Mouse (Mus musculus) heart, embryonic 14.5 days (tissue): Measurements from ENCODE around the gene Rabgap1l. TPM values are rescaled to one million over a fixed set of nuclear protein-coding genes. Genes with fewer than 3 reads are reported as not detected.

Experiments used
- ATAC-seq: fragments of 200-750 bp; cut with Nextera tagmentation; 2 replicates; pipeline ENCODE4 v1.8.0; 2017; ENCODE audit warnings: low read depth, moderate TSS enrichment; ENCODE audit not compliant: insufficient number of reproducible peaks, insufficient read depth, low FRiP score
- H3K27ac ChIP-seq, 2 experiments: fragments of 200-500 bp in 1 of 2; fragments of 300-500 bp in 1 of 2; sonication (generic) in 1 of 2; replicated peaks in 1 of 2; 2 replicates each; pipeline ENCODE4 v1.5.1; 2012 to 2014; ENCODE audit warnings: low read depth in 2 of 2, low read length in 2 of 2, control low read depth in 1 of 2, mild to moderate bottlenecking in 1 of 2, mixed read lengths in 1 of 2; ENCODE audit not compliant: control insufficient read depth in 1 of 2, insufficient read depth in 1 of 2
- H3K27me3 ChIP-seq: fragments of 300-500 bp; sonication (generic); 2 replicates; pipeline ENCODE4 v1.6.1; 2014; ENCODE audit warnings: mild to moderate bottlenecking, low read length, control low read depth; ENCODE audit not compliant: control insufficient read depth, insufficient read depth
- H3K36me3 ChIP-seq: fragments of 300-500 bp; sonication (generic); 2 replicates; pipeline ENCODE4 v1.6.1; 2014; ENCODE audit warnings: mild to moderate bottlenecking, control low read depth, low read length, mixed read lengths; ENCODE audit not compliant: control insufficient read depth, insufficient read depth
- H3K4me1 ChIP-seq, 2 experiments: fragments of 200-500 bp in 1 of 2; fragments of 300-500 bp in 1 of 2; sonication (generic) in 1 of 2; 2 replicates each; pipeline ENCODE4 v1.6.1; 2012 to 2014; ENCODE audit warnings: low read length in 2 of 2, control low read depth in 1 of 2, mixed read lengths in 1 of 2; ENCODE audit not compliant: control insufficient read depth in 2 of 2, insufficient read depth in 2 of 2
- H3K4me2 ChIP-seq: fragments of 300-500 bp; sonication (generic); 2 replicates; pipeline ENCODE4 v1.6.1; 2014; ENCODE audit warnings: mild to moderate bottlenecking, low read length
- H3K4me3 ChIP-seq, 2 experiments: fragments of 200-500 bp in 1 of 2; fragments of 300-500 bp in 1 of 2; sonication (generic) in 1 of 2; 2 replicates each; pipeline ENCODE4 v1.5.1; 2012 to 2014; ENCODE audit warnings: low read length in 2 of 2, mild to moderate bottlenecking in 2 of 2, control low read depth in 1 of 2, low read depth in 1 of 2, moderate library complexity in 1 of 2; ENCODE audit not compliant: control insufficient read depth in 1 of 2, insufficient read depth in 1 of 2
- H3K9ac ChIP-seq: fragments of 300-500 bp; sonication (generic); 2 replicates; pipeline ENCODE4 v1.6.1; 2014; ENCODE audit warnings: mild to moderate bottlenecking, low read length
- H3K9me3 ChIP-seq: fragments of 300-500 bp; sonication (generic); 2 replicates; pipeline ENCODE4 v1.6.1; 2016; ENCODE audit warnings: low read length, control low read depth; ENCODE audit not compliant: control insufficient read depth
- WGBS: fragments of 180-500 bp; shearing (Covaris S2); extraction: QIAGEN DNeasy Blood & Tissue Kit; methylation state at CpG from one replicate; pipeline ENCODE4 v1.1.7; 2014; 5-methylcytosine and 5-hydroxymethylcytosine counted together
- polyA plus RNA-seq: library from polyadenylated mRNA; unstranded; fragments of >200 nt; fragmentation: Nextera tagmentation; extraction: Ambion mirVana; gene quantifications from 2 replicates; pipeline ENCODE4 v1.2.1, GENCODE M21; 2014

Rabgap1l gene
- polyA plus RNA-seq, 1 experiment from 2014 or later: 95.6 TPM

GRCm38 (mm10) chr1:160535649-160536048 is 257.4 kb downstream of the Rabgap1l start:
- 76% methylated on average over 8 of the region's 8 CpGs for WGBS
- no peaks in the 10 kb centered on the region for H3K27me3 ChIP-seq
- H3K9ac ChIP-seq: no peak overlapping the region
- H3K4me2 ChIP-seq: no peak overlapping the region
- no peaks in the 10 kb centered on the region for H3K36me3 ChIP-seq
- H3K4me3 ChIP-seq: no peak overlapping the region
- peak overlapping the region; percentile 65 to 75 for H3K27ac ChIP-seq
- peaks cover 6 to 21% of the 10 kb centered on the region in 2 experiments for H3K4me1 ChIP-seq
- ATAC-seq: no peak
- H3K9me3 ChIP-seq: no peaks in the 10 kb centered on the region

GRCm38 (mm10) chr1:160534571-160535335 is 258.3 kb downstream of the Rabgap1l start:
- Histone ChIP-seq H3K36me3 (no peaks in the 10 kb centered on the region), H3K9ac (no peak overlapping the region), H3K4me1 (peaks cover 6 to 25% of the 10 kb centered on the region in 2 experiments), H3K9me3 (no peaks in the 10 kb centered on the region), H3K4me2 (peak overlapping the region; percentile 12; the same call in 1 of the 2 replicates), H3K27ac (no peak overlapping the region; a peak in 1 of 4 replicates), H3K27me3 (no peaks in the 10 kb centered on the region), H3K4me3 (no peak overlapping the region)
- peak; percentile 71 for ATAC-seq
- WGBS: 56% methylated on average over 2 of the region's 2 CpGs

DNA sequence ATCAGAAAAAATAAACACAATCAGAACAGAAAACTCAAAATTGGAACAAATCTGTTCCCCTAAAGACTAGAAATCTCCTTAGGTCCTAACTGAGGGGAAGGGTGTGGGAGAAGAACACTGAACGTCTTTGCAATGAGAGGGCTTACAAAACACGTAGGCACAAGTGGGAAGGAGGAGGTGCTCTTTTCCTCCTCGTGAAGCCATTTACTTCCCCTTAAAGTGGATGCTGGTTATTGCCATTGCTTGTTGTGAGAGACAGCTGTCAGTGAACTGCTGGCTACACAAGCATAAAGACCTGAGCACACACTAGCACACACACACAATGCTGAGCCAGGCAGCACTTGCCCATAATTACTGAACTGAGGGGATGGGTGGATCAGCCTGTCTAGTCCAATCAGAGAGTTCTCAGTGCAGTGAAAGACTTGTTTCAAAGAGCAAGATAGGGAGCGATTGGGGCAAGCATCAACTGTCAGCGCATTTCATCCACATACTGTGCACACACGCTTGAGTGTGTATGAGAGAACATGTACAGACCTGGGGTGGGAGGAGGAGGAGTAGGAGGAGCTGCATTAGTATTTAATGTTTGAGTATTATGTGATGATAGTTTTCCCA is 259.7 kb downstream of the Rabgap1l start:
- WGBS: 35% methylated on average over 6 of the region's 6 CpGs
- peak overlapping the region in 1 of 2 experiments; percentile 60; a peak in 1 of 4 replicates for H3K27ac ChIP-seq

DNA sequence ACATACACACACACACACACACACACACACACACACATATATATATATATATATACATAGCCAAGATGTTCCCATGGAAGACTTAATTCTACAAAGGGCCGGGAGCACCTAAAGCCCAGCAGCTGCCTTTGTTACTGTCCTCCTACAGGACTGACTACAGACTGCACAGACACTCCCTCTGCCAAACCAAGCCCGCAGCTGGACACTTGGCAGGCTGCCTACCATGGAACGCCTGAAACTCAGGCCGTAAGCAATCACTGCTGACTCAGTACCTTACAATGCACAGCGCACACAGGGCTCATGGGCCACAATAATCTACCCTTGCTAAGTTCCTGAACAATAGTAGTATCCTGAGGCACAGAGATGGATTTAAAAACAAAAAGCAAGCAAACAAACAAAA is 261.6 kb downstream of the Rabgap1l start:
- Histone ChIP-seq H3K27me3 (no peaks in the 10 kb centered on the region), H3K9me3 (no peaks in the 10 kb centered on the region), H3K9ac (no peak overlapping the region), H3K4me2 (no peak overlapping the region), H3K4me1 (peaks cover 6 to 25% of the 10 kb centered on the region in 2 experiments), H3K36me3 (no peaks in the 10 kb centered on the region), H3K4me3 (no peak overlapping the region), H3K27ac (peak overlapping the region in 1 of 2 experiments; percentile 16; a peak in 1 of 4 replicates)
- 0% methylated on average over 5 of the region's 5 CpGs for WGBS
- peak; percentile 86 for ATAC-seq

More for the DNA sequence above, 259.7 kb downstream of the Rabgap1l start:
- Histone ChIP-seq H3K27me3 (no peaks in the 10 kb centered on the region), H3K9ac (no peak overlapping the region), H3K4me3 (no peak overlapping the region), H3K4me2 (no peak overlapping the region), H3K9me3 (no peaks in the 10 kb centered on the region), H3K4me1 (peaks cover 6 to 25% of the 10 kb centered on the region in 2 experiments), H3K36me3 (no peaks in the 10 kb centered on the region)
- ATAC-seq: no peak

GRCm38 (mm10) chr1:160521918-160522317 is 271.1 kb downstream of the Rabgap1l start:
- H3K27ac ChIP-seq: peak overlapping the region; percentile 77 to 80
- ATAC-seq: no peak

GRCm38 (mm10) chr1:160520665-160521064 is 272.3 kb downstream of the Rabgap1l start:
- H3K4me3 ChIP-seq: no peak overlapping the region
- 23% methylated on average over 3 of the region's 3 CpGs for WGBS
- no peaks in the 10 kb centered on the region for H3K27me3 ChIP-seq
- ATAC-seq: peak; percentile 61
- no peak overlapping the region for H3K4me2 ChIP-seq
- H3K36me3 ChIP-seq: no peaks in the 10 kb centered on the region
- H3K4me1 ChIP-seq: peaks cover 2 to 19% of the 10 kb centered on the region in 2 experiments
- no peak overlapping the region for H3K9ac ChIP-seq
- H3K27ac ChIP-seq: peak overlapping the region; percentile 35 to 78
- no peaks in the 10 kb centered on the region for H3K9me3 ChIP-seq

More at GRCm38 (mm10) chr1:160521918-160522317, 271.1 kb downstream of the Rabgap1l start:
- no peak overlapping the region for H3K9ac ChIP-seq
- no peaks in the 10 kb centered on the region for H3K36me3 ChIP-seq
- no peak overlapping the region for H3K4me3 ChIP-seq
- 28% methylated on average over 3 of the region's 3 CpGs for WGBS
- no peaks in the 10 kb centered on the region for H3K27me3 ChIP-seq
- peak overlapping the region; percentile 37 for H3K4me2 ChIP-seq
- H3K4me1 ChIP-seq: peaks cover 2 to 19% of the 10 kb centered on the region in 2 experiments
- H3K9me3 ChIP-seq: no peaks in the 10 kb centered on the region

- Histone ChIP-seq H3K27me3 (no peaks in the 10 kb centered on the region), H3K36me3 (no peaks in the 10 kb centered on the region), H3K9me3 (no peaks in the 10 kb centered on the region), H3K4me1 (peaks cover 2 to 21% of the 10 kb centered on the region in 2 experiments), H3K9ac (no peak overlapping the region), H3K4me3 (no peak overlapping the region), H3K4me2 (no peak overlapping the region), H3K27ac (peak overlapping the region in 1 of 2 experiments; percentile 42; a peak in 2 of 4 replicates)
- ATAC-seq: no peak
- WGBS: 74% methylated on average over 1 of the region's 1 CpGs
Observed at GRCm38 (mm10) chr1:160519896-160520465, 273.0 kb downstream of the Rabgap1l start.
